In genomic region chr2:65846000-65846755, GRCm38 (mm10) we compare ENCODE assay signal across 8 mouse cellular contexts. TPM values are rescaled to one million over a fixed set of nuclear protein-coding genes. Genes with fewer than 3 reads are reported as not detected.
DNase-seq lines count a peak whose midpoint lies in the region; ATAC-seq and TF ChIP-seq lines count a peak whose summit lies in the region.

No protein-coding gene starts in this region.

- no peak for DNase-seq in heart, adult 8-10 months (ENCODE audit: low spot score)
- DNase-seq in ES-CJ7 (ENCODE audit: low read depth, low spot score) = peak; percentile 28
- DNase-seq in forebrain, embryonic 10.5 days (ENCODE audit: extremely low spot score, low spot score) = peak; percentile 21
- peak; percentile 27 for DNase-seq in limb, embryonic 14.5 days (ENCODE audit: low spot score)
- no peak for DNase-seq in B cell, adult 2 months
- no peak for DNase-seq in kidney, adult 8-10 months

- peak overlapping the region; percentile 82 for H3K4me2 ChIP-seq in heart, embryonic 11.5 days
- peak overlapping the region; percentile 55 for H3K4me2 ChIP-seq in limb, embryonic 14.5 days (replicated peaks; ENCODE audit: low read depth, low read length, severe bottlenecking)
- peak overlapping the region; percentile 61 for H3K4me2 ChIP-seq in stomach, embryonic 15.5 days

- 3% methylated on average over 22 of the region's 22 CpGs for whole genome bisulfite sequencing in heart, embryonic 11.5 days (ENCODE audit: insufficient replicate concordance)
- WGBS in forebrain, embryonic 10.5 days = 2% methylated on average over 22 of the region's 22 CpGs
- WGBS in limb, embryonic 14.5 days = 1% methylated on average over 22 of the region's 22 CpGs
- 2% methylated on average over 22 of the region's 22 CpGs for WGBS in stomach, embryonic 15.5 days

- no peaks in the 10 kb centered on the region for H3K9me3 ChIP-seq in heart, embryonic 11.5 days (replicated peaks; ENCODE audit: control insufficient read depth, low read length)
- no peaks in the 10 kb centered on the region; the same call in 1 of the 2 replicates for H3K9me3 ChIP-seq in forebrain, embryonic 10.5 days
- H3K9me3 ChIP-seq in limb, embryonic 14.5 days (ENCODE audit: control insufficient read depth, low read length) = no peaks in the 10 kb centered on the region
- no peaks in the 10 kb centered on the region for H3K9me3 ChIP-seq in stomach, embryonic 15.5 days

- H3K4me1 ChIP-seq in heart, embryonic 11.5 days (ENCODE audit: control insufficient read depth, insufficient read depth, low read length) = no peaks in the 10 kb centered on the region
- peaks cover 42% of the 10 kb centered on the region for H3K4me1 ChIP-seq in forebrain, embryonic 10.5 days
- peaks cover 14% of the 10 kb centered on the region for H3K4me1 ChIP-seq in limb, embryonic 14.5 days (ENCODE audit: control insufficient read depth, insufficient read depth, low read length)
- H3K4me1 ChIP-seq in stomach, embryonic 15.5 days = no peaks in the 10 kb centered on the region

- no peak overlapping the region for H3K27ac ChIP-seq in heart, embryonic 11.5 days (ENCODE audit: low read depth, low read length)
- peak overlapping the region; percentile 79 for H3K27ac ChIP-seq in forebrain, embryonic 10.5 days
- no peak overlapping the region for H3K27ac ChIP-seq in limb, embryonic 14.5 days (replicated peaks; ENCODE audit: low read depth, low read length)
- no peak overlapping the region for H3K27ac ChIP-seq in stomach, embryonic 15.5 days

- no peak for TF ChIP-seq POLR2A in limb, embryonic 14.5 days (IDR thresholded peaks at IDR 0.05; ENCODE audit: borderline replicate concordance, extremely low read depth, insufficient read depth, insufficient read length)

- no peak for ATAC-seq in heart, embryonic 11.5 days (replicated peaks; ENCODE audit: insufficient number of reproducible peaks, low FRiP score, low TSS enrichment)
- ATAC-seq in limb, embryonic 14.5 days (ENCODE audit: low FRiP score, low read depth) = peak; percentile 55
- ATAC-seq in stomach, embryonic 15.5 days (ENCODE audit: insufficient read depth, low FRiP score, low read depth) = no peak

- peak overlapping the region; percentile 52; the same call in 1 of the 2 replicates for H3K9ac ChIP-seq in heart, embryonic 11.5 days (ENCODE audit: low read depth, low read length)
- H3K9ac ChIP-seq in limb, embryonic 14.5 days (ENCODE audit: low read depth, low read length, severe bottlenecking) = peak overlapping the region; percentile 43
- no peak overlapping the region for H3K9ac ChIP-seq in stomach, embryonic 15.5 days

- no peaks in the 10 kb centered on the region for H3K36me3 ChIP-seq in heart, embryonic 11.5 days (ENCODE audit: control insufficient read depth, insufficient read depth, low read length)
- H3K36me3 ChIP-seq in forebrain, embryonic 10.5 days (replicated peaks) = no peaks in the 10 kb centered on the region
- no peaks in the 10 kb centered on the region for H3K36me3 ChIP-seq in limb, embryonic 14.5 days (ENCODE audit: control insufficient read depth, insufficient read depth, low read length)
- no peaks in the 10 kb centered on the region for H3K36me3 ChIP-seq in stomach, embryonic 15.5 days

- H3K4me3 ChIP-seq in heart, embryonic 11.5 days (ENCODE audit: low read depth, low read length) = peak overlapping the region; percentile 47
- peak overlapping the region; percentile 53 for H3K4me3 ChIP-seq in forebrain, embryonic 10.5 days
- peak overlapping the region; percentile 37 for H3K4me3 ChIP-seq in limb, embryonic 14.5 days (replicated peaks; ENCODE audit: low read length)
- peak overlapping the region; percentile 44 for H3K4me3 ChIP-seq in stomach, embryonic 15.5 days (replicated peaks)

- no peaks in the 10 kb centered on the region for H3K27me3 ChIP-seq in heart, embryonic 11.5 days (ENCODE audit: control insufficient read depth, insufficient read depth, low read length)
- H3K27me3 ChIP-seq in forebrain, embryonic 10.5 days (ENCODE audit: poor library complexity, severe bottlenecking) = no peaks in the 10 kb centered on the region
- no peaks in the 10 kb centered on the region for H3K27me3 ChIP-seq in limb, embryonic 14.5 days (ENCODE audit: control insufficient read depth, insufficient read depth, low read length)
- no peaks in the 10 kb centered on the region for H3K27me3 ChIP-seq in stomach, embryonic 15.5 days (replicated peaks)

RNA-seq across cellular contexts. Expression of gene Csrnp3, which starts 0.6 kb away (rescaled TPM):
- 1.4 and 2.2 TPM in 2 replicates for polyA plus RNA-seq in heart, embryonic 11.5 days (2014; fragmentation: Nextera tagmentation; extraction: Ambion mirVana)
- total RNA-seq in heart, adult 8-10 months (2022) = under 1 TPM; 0.32 to 0.87 (median 0.63) TPM
- 4.2 and 6.6 TPM in 2 replicates for polyA plus RNA-seq in forebrain, embryonic 10.5 days (2016; fragmentation: Nextera tagmentation; extraction: Ambion mirVana)
- 2.8 and 3.0 TPM in 2 replicates for polyA plus RNA-seq in limb, embryonic 14.5 days (2012; rRNA removed)
- 3.6 and 4.8 TPM in 2 replicates for polyA plus RNA-seq in limb, embryonic 14.5 days (2014; fragmentation: Nextera tagmentation; extraction: Ambion mirVana)
- 2.0 and 2.7 TPM in 2 replicates for polyA plus RNA-seq in stomach, embryonic 15.5 days (2015; fragmentation: Nextera tagmentation; extraction: Ambion mirVana)

Comparison
In these comparisons a context has a peak if more than half of its experiments do, and no peak if none do; other contexts are left out.
1. DNase-seq: peak in ES-CJ7 (single experiment), forebrain, embryonic 10.5 days (single experiment) and limb, embryonic 14.5 days (single experiment); none in heart, adult 8-10 months (single experiment), B cell, adult 2 months (0 of 2) and kidney, adult 8-10 months (0 of 2).
2. Peak in every context shown above with its lines, with median percentiles within 50 percentile points of each other: H3K4me2 ChIP-seq and H3K4me3 ChIP-seq.